Mouse (Mus musculus): ENCODE results near the gene Cts3.
"Not testable (repeated sequence)": the region's sequence is repeated elsewhere in the genome, so short reads cannot be mapped to it uniquely, and the experiment has no call there.

Gene Cts3

GRCm38 (mm10) chr13:61570027-61570426 lies at the start of gene Cts3:
Gene Cts3 (minus strand): TSS chr13:61570127.
- DNase-seq: no peak

- not testable (repeated sequence) for DNase-seq
Observed at GRCm38 (mm10) chr13:61568074-61568473, 1.9 kb downstream of the Cts3 start, which contains the start of gene Gm49352. Gene Gm49352 (minus strand): TSS chr13:61568174.

DNA sequence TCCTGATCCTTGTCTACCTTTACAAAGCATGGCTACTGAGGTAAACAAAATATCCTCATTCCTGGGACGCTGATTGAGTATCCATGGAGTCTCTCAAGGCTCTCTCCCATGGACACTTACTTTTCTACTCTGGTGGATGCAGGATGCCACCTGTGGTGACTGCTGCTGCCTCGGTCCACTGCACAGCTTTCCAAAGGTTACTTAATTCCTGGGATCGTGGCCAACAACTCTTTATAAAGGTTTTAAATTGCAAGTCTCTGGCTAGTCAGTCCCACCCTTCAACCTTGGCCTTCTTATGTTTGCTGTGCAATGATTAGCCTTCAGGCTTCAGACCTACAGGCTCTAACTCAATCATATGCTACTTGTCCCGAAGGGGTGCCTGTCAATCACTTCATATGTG lies 28.3 kb downstream of the Cts3 start, which contains the start of gene Ctsm:
Gene Ctsm (minus strand): TSS at position 209 of the 400 bp plus-strand sequence.
- DNase-seq: no peak
